Mouse (Mus musculus) neutrophil, adult 5-6 weeks (primary cell): Measurements from ENCODE around the gene Pxn. TPM values are rescaled to one million over a fixed set of nuclear protein-coding genes. Genes with fewer than 3 reads are reported as not detected.

Experiments used
- ATAC-seq: fragments of 151-379, 151-347 bp; 2 replicates; pipeline ENCODE4 v1.8.0; 2017; ENCODE audit warnings: mild to moderate bottlenecking, moderate TSS enrichment; ENCODE audit not compliant: insufficient number of reproducible peaks, poor library complexity, low FRiP score, severe bottlenecking; ENCODE audit errors: extremely low read depth
- total RNA-seq: library from RNA; stranded (forward); fragments of 200-1000 nt; gene quantifications from 2 replicates; pipeline ENCODE4 v1.2.3, GENCODE M21; 2017

Gene Pxn
- total RNA-seq, 1 experiment from 2014 or later, result 288 TPM

DNA sequence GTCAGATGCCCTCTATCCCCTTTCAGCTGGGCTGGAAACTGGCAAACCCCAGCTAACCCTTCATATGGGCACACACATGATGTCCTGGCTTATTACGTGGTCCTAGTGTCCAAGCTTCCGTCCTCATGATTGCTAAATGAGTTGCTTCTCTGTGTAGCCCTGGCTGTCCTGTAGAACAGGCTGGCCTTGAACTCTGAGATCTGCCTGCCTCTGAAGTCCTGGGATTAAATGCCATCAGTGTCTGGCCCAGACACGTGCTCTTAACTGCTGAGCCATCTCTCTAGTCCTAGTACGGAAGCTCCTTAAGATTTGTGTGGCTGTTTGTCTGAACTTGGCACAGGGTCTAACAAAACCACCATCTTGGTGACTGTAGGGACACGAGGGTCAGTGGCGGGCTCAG lies 97.1 kb downstream of the Pxn start:
- ATAC-seq, result no peak

Other genes with a start within 250 kb of the Pxn start
- 161 and 173 TPM in 2 replicates for gene Rnf10, start 233.8 kb upstream of the Pxn start, total RNA-seq
- 24.8 and 32.2 TPM in 2 replicates for gene Coq5, start 227.0 kb upstream of the Pxn start, total RNA-seq
- 103 and 154 TPM in 2 replicates for gene Dynll1, start 205.7 kb upstream of the Pxn start, total RNA-seq
- 51.2 and 55.9 TPM in 2 replicates for gene Srsf9, start 179.5 kb upstream of the Pxn start, total RNA-seq
- 3.4 and 9.5 TPM in 2 replicates for gene Gatc, start 165.5 kb upstream of the Pxn start, total RNA-seq
- gene Triap1, start 165.5 kb upstream of the Pxn start, total RNA-seq, result 12.7 and 12.8 TPM in 2 replicates
- 49.6 and 60.8 TPM in 2 replicates for gene Cox6a1, start 157.7 kb upstream of the Pxn start, total RNA-seq
- not detected in 2 replicates for gene Msi1, start 77.1 kb upstream of the Pxn start, total RNA-seq
- not detected in 2 replicates for gene Pla2g1b, start 40.4 kb upstream of the Pxn start, total RNA-seq
- gene Sirt4, start 22.0 kb upstream of the Pxn start, total RNA-seq, result 6.1 and 11.3 TPM in 2 replicates
- 808 and 842 TPM in 2 replicates for gene Rplp0, start 52.8 kb downstream of the Pxn start, total RNA-seq
- 37.0 and 39.8 TPM in 2 replicates for gene Gcn1l1, start 58.6 kb downstream of the Pxn start, total RNA-seq
- 63.9 and 67.8 TPM in 2 replicates for gene Rab35, start 125.2 kb downstream of the Pxn start, total RNA-seq
- gene Bicdl1, start 224.9 kb downstream of the Pxn start, total RNA-seq, result 11.4 and 12.5 TPM in 2 replicates